Mouse (Mus musculus) heart, adult 2 months (tissue): ENCODE measurements around the gene Limk1. TPM values are rescaled to one million over a fixed set of nuclear protein-coding genes. Genes with fewer than 3 reads are reported as not detected.

Experiments
- DNase-seq, 2 experiments: peaks; one replicate each; pipeline ENCODE4 v3.0.0; 2021
- H3K27ac ChIP-seq: fragments of 200-600 bp; 2 replicates; pipeline ENCODE4 v1.8.1; 2022
- H3K27me3 ChIP-seq: fragments of 200-500 bp; 2 replicates; pipeline ENCODE4 v1.6.1; 2012; ENCODE audit warnings: mild to moderate bottlenecking, low read length, inconsistent platforms, mixed read lengths; ENCODE audit not compliant: control insufficient read depth, insufficient read depth
- H3K36me3 ChIP-seq: fragments of 200-500 bp; 2 replicates; pipeline ENCODE4 v1.6.1; 2012; ENCODE audit warnings: low read length, inconsistent platforms; ENCODE audit not compliant: control insufficient read depth, insufficient read depth
- H3K4me1 ChIP-seq: fragments of 200-500 bp; 2 replicates; pipeline ENCODE4 v1.6.1; 2011; ENCODE audit warnings: low read length; ENCODE audit not compliant: control insufficient read depth, insufficient read depth
- H3K4me3 ChIP-seq: fragments of 200-600 bp; 2 replicates; pipeline ENCODE4 v1.8.1; 2022
- H3K79me2 ChIP-seq: fragments of 200-500 bp; replicated peaks from 2 replicates; pipeline ENCODE4 v1.6.1; 2012; ENCODE audit warnings: mild to moderate bottlenecking, inconsistent platforms, low read length, moderate library complexity, mixed read lengths; ENCODE audit not compliant: control insufficient read depth, insufficient read depth
- H3K9ac ChIP-seq: fragments of 200-500 bp; 2 replicates; pipeline ENCODE4 v1.6.1; 2012; ENCODE audit warnings: low read depth, mild to moderate bottlenecking, control low read depth, inconsistent platforms, low read length, mixed read lengths
- CTCF ChIP-seq: fragments of 200-600 bp; IDR thresholded peaks from 2 replicates; pipeline ENCODE4 v1.8.1; 2022; ENCODE audit warnings: antibody characterized with exemption, mild to moderate bottlenecking, moderate library complexity
- EP300 ChIP-seq: fragments of 200-500 bp; IDR thresholded peaks from 2 replicates; pipeline ENCODE4 v1.6.1; 2011; ENCODE audit warnings: low read depth, low read length, control low read depth; ENCODE audit not compliant: insufficient read depth
- POLR2A ChIP-seq: fragments of 200-500 bp; IDR thresholded peaks from 2 replicates; pipeline ENCODE4 v1.6.1; 2011; ENCODE audit warnings: mild to moderate bottlenecking, low read depth, low read length, control low read depth; ENCODE audit not compliant: insufficient read depth
- WGBS: fragments of 180-500 bp; shearing (Covaris S2); methylation state at CpG from one replicate; pipeline ENCODE4 v1.1.7; 2018; 5-methylcytosine and 5-hydroxymethylcytosine counted together
- intact Hi-C: fragments of 180-260 bp; cut with DNase I; formaldehyde crosslinking; loops from one replicate; pipeline ENCODE4 v1.15.1; 2025
- polyA plus RNA-seq: library from polyadenylated mRNA; depleted of rRNA; stranded (reverse); fragments of >200 nt; gene quantifications from 2 replicates; pipeline ENCODE4 v1.2.3, GENCODE M21; 2012
- total RNA-seq, 2 experiments: library from RNA; stranded (reverse); gene quantifications; 2 replicates each; pipeline ENCODE4 v1.2.3; 2021

Limk1 gene
- total and polyA plus RNA-seq, 3 experiments: 4.0 to 7.3 (median 5.0) TPM

GRCm38 (mm10) chr5:134727001-134727639 is 38.7 kb upstream of the Limk1 start:
- intact Hi-C loops: no loop called here
- H3K27me3 ChIP-seq: no peaks in the 10 kb centered on the region
- no peak overlapping the region for H3K9ac ChIP-seq
- H3K4me3 ChIP-seq: no peak overlapping the region
- 68% methylated on average over 8 of the region's 8 CpGs for WGBS
- H3K36me3 ChIP-seq: no peaks in the 10 kb centered on the region
- DNase-seq: no peak
- no peaks in the 10 kb centered on the region for H3K4me1 ChIP-seq
- H3K79me2 ChIP-seq: no peaks in the 10 kb centered on the region
- H3K27ac ChIP-seq: no peak overlapping the region
- TF ChIP-seq EP300 (no peak), CTCF (no peak), POLR2A (no peak)

- WGBS: 63% methylated on average over 4 of the region's 4 CpGs
These were observed 36.9 kb upstream of the Limk1 start for GRCm38 (mm10) chr5:134725299-134725698.

GRCm38 (mm10) chr5:134720058-134720457 is 31.7 kb upstream of the Limk1 start:
- H3K4me1 ChIP-seq: no peaks in the 10 kb centered on the region
- TF ChIP-seq CTCF (no peak), EP300 (no peak)
- no peak overlapping the region for H3K9ac ChIP-seq
- H3K36me3 ChIP-seq: no peaks in the 10 kb centered on the region
- DNase-seq: no peak
- H3K27me3 ChIP-seq: no peaks in the 10 kb centered on the region
- no peak overlapping the region for H3K27ac ChIP-seq
- 40% methylated on average over 4 of the region's 4 CpGs for WGBS
- H3K4me3 ChIP-seq: no peak overlapping the region
- intact Hi-C loops: no loop called here
- H3K79me2 ChIP-seq: no peaks in the 10 kb centered on the region

More at GRCm38 (mm10) chr5:134725299-134725698, 36.9 kb upstream of the Limk1 start:
- no peaks in the 10 kb centered on the region for H3K36me3 ChIP-seq
- no peaks in the 10 kb centered on the region for H3K4me1 ChIP-seq
- no peak overlapping the region for H3K4me3 ChIP-seq
- intact Hi-C loops: no loop called here
- no peak for TF ChIP-seq EP300
- H3K79me2 ChIP-seq: no peaks in the 10 kb centered on the region
- H3K27me3 ChIP-seq: no peaks in the 10 kb centered on the region
- H3K27ac ChIP-seq: no peak overlapping the region
- DNase-seq: no peak
- no peak overlapping the region for H3K9ac ChIP-seq

GRCm38 (mm10) chr5:134711076-134711475 is 22.7 kb upstream of the Limk1 start:
- no peaks in the 10 kb centered on the region for H3K36me3 ChIP-seq
- H3K4me1 ChIP-seq: no peaks in the 10 kb centered on the region
- no peak for DNase-seq
- H3K79me2 ChIP-seq: no peaks in the 10 kb centered on the region
- 75% methylated on average over 7 of the region's 7 CpGs for WGBS
- intact Hi-C loops: no loop called here
- H3K4me3 ChIP-seq: no peak overlapping the region
- H3K27ac ChIP-seq: no peak overlapping the region
- no peak for TF ChIP-seq POLR2A
- no peak for TF ChIP-seq EP300
- TF ChIP-seq CTCF: no peak
- H3K9ac ChIP-seq: no peak overlapping the region
- H3K27me3 ChIP-seq: no peaks in the 10 kb centered on the region

GRCm38 (mm10) chr5:134709275-134709674 is 20.9 kb upstream of the Limk1 start:
- H3K36me3 ChIP-seq: no peaks in the 10 kb centered on the region
- H3K4me1 ChIP-seq: no peaks in the 10 kb centered on the region
- no peak overlapping the region for H3K9ac ChIP-seq
- no peaks in the 10 kb centered on the region for H3K27me3 ChIP-seq
- DNase-seq: no peak
- no peak overlapping the region for H3K27ac ChIP-seq
- intact Hi-C loops: no loop called here
- TF ChIP-seq POLR2A: no peak
- H3K4me3 ChIP-seq: no peak overlapping the region
- 37% methylated on average over 6 of the region's 6 CpGs for WGBS
- H3K79me2 ChIP-seq: no peaks in the 10 kb centered on the region

GRCm38 (mm10) chr5:134704157-134704556 is 15.8 kb upstream of the Limk1 start:
- Histone ChIP-seq H3K4me1 (no peaks in the 10 kb centered on the region), H3K27me3 (no peaks in the 10 kb centered on the region), H3K79me2 (no peaks in the 10 kb centered on the region), H3K4me3 (no peak overlapping the region), H3K9ac (no peak overlapping the region), H3K36me3 (no peaks in the 10 kb centered on the region), H3K27ac (no peak overlapping the region)
- peak; percentile 71 to 83 for DNase-seq
- intact Hi-C loops: loop anchor here (1.0 to 5.0 kb wide), 6 partner anchors 35 to 210 kb away; partner anchors contain the start of genes Lat2 and Rfc2
- peak; percentile 93 for TF ChIP-seq CTCF
- peak; percentile 91 for TF ChIP-seq EP300
- no peak for TF ChIP-seq POLR2A
